Mouse (Mus musculus) embryonic facial prominence, embryonic 11.5 days (tissue): ENCODE results near the gene Wdr12. TPM values are rescaled to one million over a fixed set of nuclear protein-coding genes. Genes with fewer than 3 reads are reported as not detected.
A peak's percentile ranks its signal among the peaks of the same experiment; 100 is the strongest.

Experiments
- ATAC-seq: fragments of 200-750 bp; cut with Nextera tagmentation; replicated peaks from 2 replicates; pipeline ENCODE4 v1.8.0; 2017; ENCODE audit warnings: low read depth; ENCODE audit not compliant: insufficient number of reproducible peaks, low FRiP score, low TSS enrichment
- DNase-seq: peaks from one replicate; pipeline ENCODE4 v3.0.0-alpha.2; 2015; ENCODE audit warnings: low spot score
- H3K27ac ChIP-seq: fragments of 300-500 bp; sonication (generic); replicated peaks from 2 replicates; pipeline ENCODE4 v1.5.1; 2014; ENCODE audit warnings: mild to moderate bottlenecking, low read depth, low read length, control low read depth
- H3K27me3 ChIP-seq: fragments of 300-500 bp; sonication (generic); 2 replicates; pipeline ENCODE4 v1.6.1; 2014; ENCODE audit warnings: mild to moderate bottlenecking, low read length, moderate library complexity, mixed read lengths; ENCODE audit not compliant: control insufficient read depth, insufficient read depth
- H3K36me3 ChIP-seq: fragments of 300-500 bp; sonication (generic); replicated peaks from 2 replicates; pipeline ENCODE4 v1.6.1; 2014; ENCODE audit warnings: low read depth, mild to moderate bottlenecking, low read length, moderate library complexity, mixed read lengths; ENCODE audit not compliant: control insufficient read depth, insufficient read depth
- H3K4me1 ChIP-seq: fragments of 300-500 bp; sonication (generic); 2 replicates; pipeline ENCODE4 v1.6.1; 2014; ENCODE audit warnings: low read length, mixed read lengths; ENCODE audit not compliant: control insufficient read depth, insufficient read depth
- H3K4me2 ChIP-seq: fragments of 300-500 bp; sonication (generic); 2 replicates; pipeline ENCODE4 v1.6.1; 2014; ENCODE audit warnings: low read depth, mild to moderate bottlenecking, control low read depth, low read length, moderate library complexity
- H3K4me3 ChIP-seq: fragments of 300-500 bp; sonication (generic); 2 replicates; pipeline ENCODE4 v1.5.1; 2014; ENCODE audit warnings: low read depth, low read length, control low read depth
- H3K9ac ChIP-seq: fragments of 300-500 bp; sonication (generic); replicated peaks from 2 replicates; pipeline ENCODE4 v1.6.1; 2014; ENCODE audit warnings: mild to moderate bottlenecking, control low read depth, low read length
- H3K9me3 ChIP-seq: fragments of 300-500 bp; sonication (generic); replicated peaks from 2 replicates; pipeline ENCODE4 v1.6.1; 2016; ENCODE audit warnings: mild to moderate bottlenecking, low read length, inconsistent platforms, mixed read lengths; ENCODE audit not compliant: control insufficient read depth
- WGBS: fragments of 180-500 bp; shearing (Covaris S2); extraction: QIAGEN DNeasy Blood & Tissue Kit; methylation state at CpG from one replicate; pipeline ENCODE4 v1.1.7; 2014; 5-methylcytosine and 5-hydroxymethylcytosine counted together
- polyA plus RNA-seq: library from polyadenylated mRNA; unstranded; fragments of >200 nt; fragmentation: Nextera tagmentation; extraction: Ambion mirVana; gene quantifications from 2 replicates; pipeline ENCODE4 v1.2.1, GENCODE M21; 2014

Wdr12 gene
- polyA plus RNA-seq, result 54.1 and 59.0 TPM in 2 replicates

DNA sequence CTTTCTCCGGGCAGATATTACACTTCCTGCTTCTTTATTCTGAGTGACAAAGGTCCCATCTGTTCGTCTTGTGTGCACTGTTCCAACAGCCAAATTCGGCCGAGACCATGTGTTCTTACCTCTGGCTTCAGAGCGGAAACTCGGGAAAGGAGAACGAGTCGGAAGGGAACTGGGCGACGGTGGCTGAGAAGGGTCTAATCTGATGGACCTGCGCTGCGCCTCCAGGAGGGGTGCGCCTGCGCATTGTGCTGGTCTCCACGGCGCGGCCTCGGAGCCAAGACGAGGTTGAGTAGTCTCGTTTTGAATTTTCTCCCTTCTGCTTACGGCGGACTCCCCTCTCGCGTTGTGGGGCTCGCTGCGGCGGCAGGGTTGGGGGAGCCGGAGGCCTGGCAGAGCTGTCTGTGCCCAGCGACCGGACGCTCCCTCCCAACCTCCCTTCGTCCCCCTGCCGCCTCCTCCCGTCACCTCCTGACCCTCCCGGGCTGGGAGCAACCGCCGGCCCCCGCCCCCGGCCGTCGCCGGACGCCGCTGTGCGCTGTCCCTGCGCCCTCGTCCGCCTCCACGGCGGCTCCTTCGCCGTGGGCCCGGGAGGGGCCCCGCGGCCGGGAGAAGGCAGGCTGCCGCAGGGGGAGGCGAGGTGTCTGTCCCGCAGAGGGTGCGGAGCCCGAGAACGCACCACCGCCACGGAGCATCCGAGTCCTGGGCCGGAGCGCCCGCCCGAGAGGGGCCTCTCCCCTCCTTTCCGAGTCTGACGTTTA, at the start of gene Wdr12, which contains the start of gene Carf:
Gene Wdr12 (minus strand): TSS at position 622 of the 758 bp plus-strand sequence.
Gene Carf (plus strand): TSS at position 224 of the 758 bp plus-strand sequence.
- ATAC-seq, result peak; percentile 95
- peak within 1 kb of the TSS; percentile 72 for H3K4me2 ChIP-seq
- H3K27ac ChIP-seq, result peak within 1 kb of the TSS; percentile 93
- H3K4me3 ChIP-seq, result peak within 1 kb of the TSS; percentile 89
- H3K9me3 ChIP-seq, result no peaks in the 10 kb centered on the region
- under 1% methylated on average over 71 of the region's 71 CpGs for WGBS
- H3K9ac ChIP-seq, result peak within 1 kb of the TSS; percentile 93
- no peaks in the 10 kb centered on the region for H3K4me1 ChIP-seq
- H3K36me3 ChIP-seq, result no peaks in the 10 kb centered on the region; the same call in 1 of the 2 replicates
- DNase-seq, result peak; percentile 98
- no peaks in the 10 kb centered on the region for H3K27me3 ChIP-seq

DNA sequence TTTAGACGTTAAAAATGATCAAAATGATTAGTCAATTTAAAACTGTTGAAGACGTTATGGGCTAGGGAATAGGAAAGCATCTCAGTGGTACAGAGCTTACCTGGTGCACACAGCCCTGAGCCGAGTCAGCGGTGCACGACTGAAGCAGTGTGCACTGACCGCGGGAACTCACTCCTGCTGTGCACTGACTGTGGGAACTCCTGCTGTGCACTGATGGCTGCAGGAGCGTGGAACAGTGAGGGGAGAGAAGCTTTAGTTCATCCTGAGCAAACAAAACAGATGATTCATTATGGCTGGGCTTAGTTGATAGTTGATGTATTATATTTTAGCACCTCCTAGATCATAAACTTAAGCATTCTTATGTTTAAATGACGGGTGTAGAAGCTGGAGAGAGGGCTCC, 38.9 kb upstream of the Wdr12 start:
- no peaks in the 10 kb centered on the region for H3K9me3 ChIP-seq

DNA sequence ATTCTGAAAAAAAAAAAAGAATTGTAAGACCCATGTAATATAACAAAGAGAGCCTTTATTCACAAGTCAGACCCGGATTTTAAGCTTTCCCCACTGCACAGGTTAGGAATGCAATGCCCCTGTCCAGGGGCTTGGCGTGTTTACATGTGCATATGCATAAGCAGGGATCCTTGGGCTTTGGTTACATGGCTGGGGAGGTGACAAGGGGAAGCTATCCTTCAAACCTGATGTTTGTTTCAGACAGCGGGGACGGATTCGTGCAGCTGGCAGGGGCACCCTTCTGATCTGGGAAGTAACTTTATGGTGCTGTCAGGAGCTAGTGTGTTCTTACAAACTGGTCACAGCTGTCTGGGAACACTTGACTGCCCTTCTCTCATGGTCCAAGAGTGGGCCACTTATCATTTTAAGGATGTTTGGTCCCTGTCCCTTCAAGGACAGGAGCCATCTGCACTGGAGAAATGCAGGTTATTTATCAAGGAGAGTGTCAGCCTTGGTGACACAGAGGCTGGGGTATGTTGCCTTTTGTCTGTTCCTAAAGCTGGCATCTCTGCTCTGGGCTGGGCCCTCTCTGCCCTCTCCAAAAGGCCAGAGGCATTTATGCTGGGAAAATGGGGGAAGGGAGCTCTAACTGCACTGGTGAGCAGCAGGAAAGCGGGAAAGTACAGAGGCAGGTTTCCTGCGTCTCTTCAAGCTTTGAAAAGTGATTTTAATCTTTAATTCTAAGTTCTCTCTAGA, 19.4 kb upstream of the Wdr12 start:
- no peak overlapping the region for H3K4me3 ChIP-seq
- H3K27me3 ChIP-seq, result no peaks in the 10 kb centered on the region
- no peaks in the 10 kb centered on the region for H3K4me1 ChIP-seq
- no peak overlapping the region for H3K4me2 ChIP-seq
- ATAC-seq (no peak), DNase-seq (no peak)
- WGBS, result 77% methylated on average over 7 of the region's 7 CpGs
- H3K27ac ChIP-seq, result no peak overlapping the region
- no peak overlapping the region for H3K9ac ChIP-seq
- H3K36me3 ChIP-seq, result no peaks in the 10 kb centered on the region
- H3K9me3 ChIP-seq, result no peaks in the 10 kb centered on the region

More for the DNA sequence above, 38.9 kb upstream of the Wdr12 start:
- 46% methylated on average over 9 of the region's 9 CpGs for WGBS
- H3K4me1 ChIP-seq, result no peaks in the 10 kb centered on the region
- no peak overlapping the region for H3K4me2 ChIP-seq
- no peak overlapping the region for H3K27ac ChIP-seq
- no peaks in the 10 kb centered on the region for H3K36me3 ChIP-seq
- no peaks in the 10 kb centered on the region for H3K27me3 ChIP-seq
- no peak for ATAC-seq
- no peak overlapping the region for H3K9ac ChIP-seq
- no peak for DNase-seq
- no peak overlapping the region for H3K4me3 ChIP-seq

DNA sequence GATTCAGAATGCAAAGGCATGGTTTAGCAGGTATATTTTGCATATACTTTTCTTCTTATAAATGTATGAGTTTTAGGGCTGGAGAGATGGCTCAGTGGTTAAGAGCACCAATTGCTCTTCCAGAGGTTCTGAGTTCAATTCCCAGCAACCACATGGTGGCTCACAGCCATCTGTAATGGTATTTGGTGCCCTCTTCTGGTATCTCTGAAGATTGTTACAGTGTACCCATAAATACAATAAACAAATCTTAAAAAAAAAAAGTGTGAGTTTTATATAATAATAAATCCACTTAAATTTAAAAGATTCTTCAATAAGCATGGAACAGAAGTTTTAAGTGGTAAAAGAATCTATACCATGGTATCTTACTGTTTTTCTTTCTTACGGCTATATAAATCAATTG, 6.1 kb upstream of the Wdr12 start:
- Histone ChIP-seq H3K4me1 (no peaks in the 10 kb centered on the region), H3K9me3 (no peaks in the 10 kb centered on the region), H3K4me3 (no peak overlapping the region), H3K4me2 (no peak overlapping the region), H3K36me3 (no peaks in the 10 kb centered on the region), H3K27me3 (no peaks in the 10 kb centered on the region), H3K9ac (no peak overlapping the region), H3K27ac (no peak overlapping the region)
- ATAC-seq (no peak), DNase-seq (no peak)
- WGBS, result 90% methylated on average over 1 of the region's 1 CpGs

DNA sequence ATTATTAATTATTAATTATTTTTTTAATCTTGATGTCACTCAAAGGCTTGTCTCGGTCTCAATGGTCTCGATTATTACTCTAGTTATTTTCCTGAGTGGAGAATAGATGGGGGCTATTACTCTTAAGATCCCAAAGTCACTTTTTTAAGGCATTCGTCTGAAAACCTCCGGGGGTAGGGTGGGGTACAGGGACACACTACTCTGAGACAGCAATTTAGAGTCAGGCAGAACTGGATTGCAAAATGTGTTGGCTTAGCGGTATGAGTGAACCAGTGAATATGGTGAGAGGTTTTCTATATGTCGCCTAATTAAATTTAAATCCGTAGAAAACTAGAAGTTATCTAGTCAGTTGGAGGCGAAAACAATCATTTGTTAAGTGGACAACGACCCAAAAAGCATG, 394 bp upstream of the Wdr12 start:
- H3K36me3 ChIP-seq, result no peaks in the 10 kb centered on the region; the same call in 1 of the 2 replicates
- no peak overlapping the region; the same call in 1 of the 2 replicates for H3K9ac ChIP-seq
- ATAC-seq, result no peak
- WGBS, result 15% methylated on average over 9 of the region's 9 CpGs
- H3K4me3 ChIP-seq, result peak overlapping the region; percentile 89
- H3K9me3 ChIP-seq, result no peaks in the 10 kb centered on the region
- peak overlapping the region; percentile 57; the same call in 1 of the 2 replicates for H3K4me2 ChIP-seq
- no peaks in the 10 kb centered on the region for H3K27me3 ChIP-seq
- no peaks in the 10 kb centered on the region for H3K4me1 ChIP-seq
- no peak overlapping the region for H3K27ac ChIP-seq
- peak; percentile 7 for DNase-seq

DNA sequence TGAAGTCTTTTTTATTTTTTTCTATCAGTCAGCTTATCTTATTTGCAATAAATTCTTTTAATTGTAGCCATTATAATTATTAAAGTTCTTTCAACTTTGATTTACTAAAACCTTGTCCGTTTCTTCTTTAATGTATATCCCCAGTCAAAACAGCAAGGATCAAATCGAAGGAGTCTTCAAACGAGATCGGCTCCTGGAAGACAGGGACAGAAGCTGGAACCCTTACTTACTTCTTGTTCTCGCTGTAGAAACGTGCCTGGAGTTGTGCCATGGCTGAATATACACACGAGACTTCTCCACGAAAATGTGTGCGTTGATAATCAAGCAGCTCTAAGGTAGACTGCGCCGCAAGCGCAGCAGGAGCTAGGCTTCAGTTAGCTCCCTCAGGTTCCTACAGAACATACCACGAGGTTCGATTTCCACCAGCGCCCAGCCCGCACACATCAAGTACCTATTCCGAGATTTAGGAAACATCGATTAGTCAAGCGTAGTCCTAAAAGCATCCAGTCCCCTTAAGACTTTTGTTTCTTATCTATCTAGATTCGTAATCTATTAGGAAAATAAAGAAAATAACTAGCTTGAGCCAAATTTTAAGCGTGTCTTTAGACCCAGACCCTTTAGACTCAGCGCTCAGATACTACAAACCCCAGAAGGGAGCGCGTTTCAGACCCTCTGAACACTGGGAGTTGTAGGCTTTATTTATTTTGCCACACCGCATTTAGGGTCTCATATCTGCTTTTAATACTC, 995 bp downstream of the Wdr12 start:
- Histone ChIP-seq H3K4me3 (peak overlapping the region; percentile 89), H3K4me2 (peak overlapping the region; percentile 72), H3K4me1 (no peaks in the 10 kb centered on the region), H3K36me3 (no peaks in the 10 kb centered on the region; the same call in 1 of the 2 replicates), H3K9ac (peak overlapping the region; percentile 93), H3K27me3 (no peaks in the 10 kb centered on the region), H3K9me3 (no peaks in the 10 kb centered on the region), H3K27ac (peak overlapping the region; percentile 93; the same call in 1 of the 2 replicates)
- ATAC-seq, result peak; percentile 91
- peak; percentile 86 for DNase-seq
- under 1% methylated on average over 25 of the region's 25 CpGs for WGBS

DNA sequence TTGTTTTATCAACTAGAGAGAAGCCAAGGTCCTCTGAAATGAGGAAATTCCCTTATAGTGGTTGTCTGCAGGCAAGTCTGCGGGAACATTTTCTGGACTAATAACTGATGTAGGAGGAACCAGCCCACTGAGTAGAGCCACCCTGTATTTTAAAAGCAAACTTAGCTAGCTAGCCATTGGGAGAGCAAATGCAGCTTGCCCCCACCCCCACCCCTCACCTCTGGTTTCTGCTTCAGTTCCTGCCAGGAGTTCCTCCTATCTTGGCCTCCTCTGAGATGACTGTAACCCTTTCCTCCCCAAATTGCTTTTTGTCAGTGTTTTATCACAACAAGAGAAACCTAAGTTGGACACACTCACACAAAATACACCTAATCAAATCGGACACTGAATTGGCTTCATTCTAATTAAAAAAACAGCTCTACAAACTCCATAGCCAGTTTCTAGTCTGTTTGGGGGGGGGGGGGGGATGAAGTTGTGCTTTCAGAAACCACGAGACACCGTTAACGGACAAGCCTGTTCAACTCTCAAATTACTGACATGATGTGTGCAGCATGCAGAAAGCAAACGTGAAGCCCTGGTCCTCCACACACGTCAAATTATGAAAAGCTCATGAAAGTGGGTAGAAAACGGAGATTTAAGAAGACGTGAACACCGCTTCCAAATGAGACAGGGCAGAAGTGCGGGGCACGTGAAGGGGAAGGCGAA, 1.7 kb downstream of the Wdr12 start:
- 9% methylated on average over 13 of the region's 13 CpGs for WGBS
- H3K4me2 ChIP-seq, result peak overlapping the region; percentile 72
- H3K4me1 ChIP-seq, result no peaks in the 10 kb centered on the region
- ATAC-seq (no peak), DNase-seq (peak; percentile 31)
- H3K4me3 ChIP-seq, result peak overlapping the region; percentile 89
- H3K9ac ChIP-seq, result peak overlapping the region; percentile 52
- no peaks in the 10 kb centered on the region; the same call in 1 of the 2 replicates for H3K36me3 ChIP-seq
- H3K27me3 ChIP-seq, result no peaks in the 10 kb centered on the region
- no peak overlapping the region for H3K27ac ChIP-seq
- H3K9me3 ChIP-seq, result no peaks in the 10 kb centered on the region
